In genomic region chr9:66991021-66991749, GRCm38 (mm10) we compare ENCODE assay signal across 15 mouse cellular contexts. TPM values are rescaled to one million over a fixed set of nuclear protein-coding genes. Genes with fewer than 3 reads are reported as not detected.
DNase-seq lines count a peak whose midpoint lies in the region; ATAC-seq lines count a peak whose summit lies in the region.
"Had no signal": no experiment of that assay in that cellular context is flagged by ENCODE, and none has a peak within 500 bp of the region (broad histone marks: within the 10 kb centered on the region; RNA-seq: fewer than 3 reads in every experiment).

No protein-coding gene starts in this region.

- no peak for DNase-seq in heart, postnatal 36 days
- DNase-seq in 3134 (ENCODE audit: extremely low read depth, insufficient read length, low spot score) = peak; percentile 51
- peak; percentile 35 for DNase-seq in Muller cell, postnatal 12 days (ENCODE audit: inconsistent ontology term)
- no peak for DNase-seq in liver, embryonic 13.5 days
- DNase-seq in adrenal gland, adult (ENCODE audit: inconsistent age in 2 of 2, low spot score in 1 of 2) = no peak
- DNase-seq in ovary, postnatal 14 days (ENCODE audit: low spot score) = no peak
- DNase-seq: adrenal gland, postnatal 36 days; cerebellum, adult 11-12 months; heart, postnatal 4 days; kidney, adult 8-10 months; thymus, adult 18-20 months had no signal

- H3K27ac ChIP-seq in heart, embryonic 12.5 days (ENCODE audit: poor library complexity, severe bottlenecking) = no peak overlapping the region
- peak overlapping the region; percentile 78 for H3K27ac ChIP-seq in liver, embryonic 13.5 days
- H3K27ac ChIP-seq in kidney, embryonic 16.5 days (ENCODE audit: low read length) = no peak overlapping the region
- H3K27ac ChIP-seq: limb, embryonic 10.5 days; macrophage had no signal

- no peak overlapping the region for H3K9ac ChIP-seq in heart, embryonic 12.5 days
- H3K9ac ChIP-seq in liver, embryonic 13.5 days = peak overlapping the region; percentile 40
- no peak overlapping the region for H3K9ac ChIP-seq in kidney, embryonic 16.5 days (replicated peaks; ENCODE audit: low read length)

- intact Hi-C loops in heart, postnatal 36 days (cut with DNase I) = no loop called here

- H3K36me3 ChIP-seq in heart, embryonic 12.5 days = no peaks in the 10 kb centered on the region
- H3K36me3 ChIP-seq in liver, embryonic 13.5 days = no peaks in the 10 kb centered on the region
- H3K36me3 ChIP-seq in kidney, embryonic 16.5 days (ENCODE audit: insufficient read depth, low read length) = no peaks in the 10 kb centered on the region
- H3K36me3 ChIP-seq: limb, embryonic 10.5 days had no signal

- H3K4me2 ChIP-seq in heart, embryonic 12.5 days = peak overlapping the region; percentile 44; the same call in 1 of the 2 replicates
- peak overlapping the region; percentile 33 for H3K4me2 ChIP-seq in liver, embryonic 13.5 days
- no peak overlapping the region for H3K4me2 ChIP-seq in kidney, embryonic 16.5 days (replicated peaks; ENCODE audit: low read depth, low read length)

- H3K4me1 ChIP-seq in heart, embryonic 12.5 days (replicated peaks) = peaks cover 44% of the 10 kb centered on the region
- peaks cover 67% of the 10 kb centered on the region for H3K4me1 ChIP-seq in liver, embryonic 13.5 days (replicated peaks)
- peaks cover 33% of the 10 kb centered on the region for H3K4me1 ChIP-seq in kidney, embryonic 16.5 days (ENCODE audit: insufficient read depth, low read length)

- H3K9me3 ChIP-seq in heart, embryonic 12.5 days (replicated peaks) = 0 out of 2 replicates have a peak, but pooled peaks cover 4% of the 10 kb centered on the region
- no peaks in the 10 kb centered on the region for H3K9me3 ChIP-seq in liver, embryonic 13.5 days (replicated peaks)
- H3K9me3 ChIP-seq in kidney, embryonic 16.5 days (ENCODE audit: low read length) = no peaks in the 10 kb centered on the region
- H3K9me3 ChIP-seq: limb, embryonic 10.5 days had no signal

- no peak overlapping the region for H3K4me3 ChIP-seq in heart, embryonic 12.5 days
- no peak overlapping the region for H3K4me3 ChIP-seq in liver, embryonic 13.5 days (replicated peaks)
- H3K4me3 ChIP-seq in kidney, embryonic 16.5 days (ENCODE audit: low read length) = no peak overlapping the region
- H3K4me3 ChIP-seq: limb, embryonic 10.5 days had no signal

- no peak for ATAC-seq in heart, embryonic 12.5 days (ENCODE audit: insufficient number of reproducible peaks, low FRiP score)
- ATAC-seq in liver, embryonic 13.5 days (ENCODE audit: low read depth) = no peak
- ATAC-seq in kidney, embryonic 16.5 days (ENCODE audit: low FRiP score, low TSS enrichment) = no peak

- 58% methylated on average over 9 of the region's 9 CpGs for WGBS in heart, embryonic 12.5 days
- WGBS in liver, embryonic 13.5 days (ENCODE audit: insufficient replicate concordance) = 28% methylated on average over 9 of the region's 9 CpGs
- WGBS in kidney, embryonic 16.5 days = 62% methylated on average over 9 of the region's 9 CpGs

- no peaks in the 10 kb centered on the region for H3K27me3 ChIP-seq in heart, embryonic 12.5 days (replicated peaks)
- no peaks in the 10 kb centered on the region for H3K27me3 ChIP-seq in liver, embryonic 13.5 days
- no peaks in the 10 kb centered on the region for H3K27me3 ChIP-seq in kidney, embryonic 16.5 days (ENCODE audit: insufficient read depth, low read length)

RNA-seq across cellular contexts. Expression of gene Lactb, which starts 15.9 kb away (rescaled TPM):
- polyA plus RNA-seq in heart, embryonic 12.5 days (2016; fragmentation: Nextera tagmentation; extraction: Ambion mirVana) = 9.3 and 10.1 TPM in 2 replicates
- 10 to 100 TPM; 21.5 to 23.9 TPM for total RNA-seq in heart, postnatal 36 days (2021)
- polyA plus RNA-seq in liver, embryonic 13.5 days (2015; fragmentation: Nextera tagmentation; extraction: Ambion mirVana) = 6.4 and 6.7 TPM in 2 replicates
- 16.0 and 17.7 TPM in 2 replicates for polyA plus RNA-seq in kidney, embryonic 16.5 days (2015; fragmentation: Nextera tagmentation; extraction: Ambion mirVana)

RNA-seq across cellular contexts. Expression of gene Rps27l, which starts 45.3 kb away (rescaled TPM):
- 563 and 577 TPM in 2 replicates for polyA plus RNA-seq in heart, embryonic 12.5 days (2016; fragmentation: Nextera tagmentation; extraction: Ambion mirVana)
- total RNA-seq in heart, postnatal 36 days (2021) = 100 to 1,000 TPM; 175 to 183 TPM
- 702 and 803 TPM in 2 replicates for polyA plus RNA-seq in liver, embryonic 13.5 days (2015; fragmentation: Nextera tagmentation; extraction: Ambion mirVana)
- polyA plus RNA-seq in kidney, embryonic 16.5 days (2015; fragmentation: Nextera tagmentation; extraction: Ambion mirVana) = 585 and 609 TPM in 2 replicates

RNA-seq across cellular contexts. Expression of gene Tpm1, which starts 58.0 kb away (rescaled TPM):
- polyA plus RNA-seq in heart, embryonic 12.5 days (2016; fragmentation: Nextera tagmentation; extraction: Ambion mirVana) = 4,565 and 4,650 TPM in 2 replicates
- total RNA-seq in heart, postnatal 36 days (2021) = over 10,000 TPM; 11,452 to 11,878 TPM
- 168 and 198 TPM in 2 replicates for polyA plus RNA-seq in liver, embryonic 13.5 days (2015; fragmentation: Nextera tagmentation; extraction: Ambion mirVana)
- 578 and 635 TPM in 2 replicates for polyA plus RNA-seq in kidney, embryonic 16.5 days (2015; fragmentation: Nextera tagmentation; extraction: Ambion mirVana)

Comparison
In these comparisons a context has a peak if more than half of its experiments do, and no peak if none do; other contexts are left out.
1. DNase-seq: peak in 3134 (single experiment) and Muller cell, postnatal 12 days (single experiment); none in heart, postnatal 36 days (0 of 2), liver, embryonic 13.5 days (single experiment), adrenal gland, adult (0 of 2) and ovary, postnatal 14 days (single experiment).